Mouse (Mus musculus) cerebellum, adult 2 months (tissue): ENCODE measurements around the gene Ccpg1os. TPM values are rescaled to one million over a fixed set of nuclear protein-coding genes. Genes with fewer than 3 reads are reported as not detected.

Experiments used
- DNase-seq, 2 experiments: peaks; one replicate each; pipeline ENCODE4 v3.0.0; 2021
- H3K27ac ChIP-seq: fragments of 200-500 bp; 2 replicates; pipeline ENCODE4 v1.5.1; 2012; ENCODE audit warnings: low read length, control low read depth, inconsistent platforms; ENCODE audit not compliant: insufficient read depth
- H3K27me3 ChIP-seq: fragments of 200-500 bp; 2 replicates; pipeline ENCODE4 v1.6.1; 2012; ENCODE audit warnings: inconsistent platforms, mild to moderate bottlenecking, low read length, moderate library complexity; ENCODE audit not compliant: control insufficient read depth, insufficient read depth
- H3K4me1 ChIP-seq: fragments of 200-500 bp; 2 replicates; pipeline ENCODE4 v1.6.1; 2011; ENCODE audit warnings: low read length; ENCODE audit not compliant: control insufficient read depth, insufficient read depth
- H3K4me3 ChIP-seq: fragments of 200-500 bp; replicated peaks from 2 replicates; pipeline ENCODE3; 2011; ENCODE audit warnings: mild to moderate bottlenecking, low read depth, low read length, control low read depth; ENCODE audit not compliant: insufficient read depth
- CTCF ChIP-seq: fragments of 200-500 bp; IDR thresholded peaks from 2 replicates; pipeline ENCODE4 v1.5.1; 2011; ENCODE audit warnings: low read depth, mild to moderate bottlenecking, control low read depth, low read length, moderate library complexity, borderline replicate concordance; ENCODE audit not compliant: insufficient read depth
- POLR2A ChIP-seq: fragments of 200-500 bp; IDR thresholded peaks from 2 replicates; pipeline ENCODE4 v1.6.1; 2011; ENCODE audit warnings: low read length, control low read depth, borderline replicate concordance; ENCODE audit not compliant: insufficient read depth
- WGBS: fragments of 180-500 bp; shearing (Covaris S2); methylation state at CpG from one replicate; pipeline ENCODE4 v1.1.7; 2018; 5-methylcytosine and 5-hydroxymethylcytosine counted together
- polyA plus RNA-seq: library from polyadenylated mRNA; depleted of rRNA; stranded (reverse); fragments of >200 nt; gene quantifications from 2 replicates; pipeline ENCODE4 v1.2.3, GENCODE M21; 2012

The Ccpg1os gene
- polyA plus RNA-seq, 1 experiment = 14.6 TPM

DNA sequence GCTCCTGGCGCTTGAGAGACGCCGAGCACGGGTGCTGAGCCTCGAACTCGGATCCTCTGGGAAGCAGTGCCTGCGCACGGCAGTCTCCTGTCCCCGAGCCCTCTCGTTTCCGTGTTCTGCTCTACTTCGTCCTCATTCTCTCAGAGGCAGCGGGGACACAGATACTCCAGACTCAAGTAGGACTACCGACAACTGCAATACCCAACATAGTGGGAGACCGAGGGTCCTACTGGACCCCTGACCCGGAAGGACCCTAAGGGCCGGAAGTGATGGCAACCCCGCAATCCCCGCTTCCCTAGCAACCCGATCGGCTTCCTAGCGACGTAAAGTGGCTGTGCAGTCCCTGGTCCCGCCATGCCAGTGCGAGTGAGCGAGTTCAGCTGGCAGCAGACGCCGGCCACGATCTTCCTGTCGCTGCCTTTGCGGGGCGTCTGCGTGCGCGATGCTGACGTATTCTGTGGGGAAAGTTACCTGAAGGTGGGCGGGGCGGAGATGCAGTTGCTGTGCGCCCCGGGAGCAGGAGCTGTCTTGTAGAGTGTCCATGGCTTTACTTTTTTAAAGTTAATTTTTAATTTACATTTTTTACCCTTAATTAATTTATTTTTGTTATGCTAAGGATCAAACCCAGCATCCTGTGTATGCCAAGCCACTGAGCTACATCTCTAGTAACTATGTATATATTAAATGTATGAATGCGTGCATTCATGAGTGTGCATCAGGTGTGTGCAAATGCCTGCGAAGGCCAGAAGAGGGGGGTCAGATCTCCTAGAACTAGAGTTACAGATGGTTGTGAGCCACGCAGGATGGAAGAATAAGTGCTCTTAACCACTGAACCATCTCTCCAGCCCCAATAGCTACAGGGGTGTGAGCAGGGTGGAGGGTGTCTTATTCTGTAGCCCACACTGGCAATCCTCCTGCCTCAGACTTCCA is 26.4 kb downstream of the Ccpg1os start, which contains the start of the genes Dyx1c1 and Gm44503:
TSS of gene Dyx1c1 (plus strand) at position 265 of the 930 bp plus-strand sequence.
TSS of gene Gm44503 (plus strand) at position 332 of the 930 bp plus-strand sequence.
- no peak within 1 kb of the TSS for H3K27ac ChIP-seq
- 2% methylated on average over 43 of the region's 43 CpGs for WGBS

DNA sequence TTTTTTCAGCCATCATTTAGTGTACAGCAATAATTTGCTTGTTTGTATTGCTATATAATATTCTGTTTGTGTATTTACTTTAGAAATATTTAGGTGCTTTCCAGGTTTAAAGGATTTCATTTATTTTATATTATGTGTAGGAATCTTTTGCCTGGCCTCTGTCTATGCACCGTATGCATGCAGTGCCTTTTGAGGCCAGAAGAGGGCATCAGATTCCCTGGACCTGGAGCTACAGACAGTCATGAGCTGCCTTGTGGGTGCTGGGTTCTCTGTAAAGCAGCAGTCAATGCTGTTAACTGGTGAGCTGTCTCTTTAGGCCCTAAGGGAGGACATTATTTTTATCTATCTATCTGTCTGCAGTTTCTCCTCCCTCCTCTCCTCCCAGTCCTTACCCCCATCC is 29.6 kb downstream of the Ccpg1os start:
- Histone ChIP-seq H3K27me3 (no peaks in the 10 kb centered on the region), H3K27ac (no peak overlapping the region), H3K4me3 (no peak overlapping the region), H3K4me1 (no peaks in the 10 kb centered on the region)
- DNase-seq = peak; percentile 22 to 44
- TF ChIP-seq POLR2A = no peak
- peak; percentile 62 for TF ChIP-seq CTCF
- 13% methylated on average over 1 of the region's 1 CpGs for WGBS

More for the DNA sequence above, 26.4 kb downstream of the Ccpg1os start, which contains the start of the genes Dyx1c1 and Gm44503:
- DNase-seq = peak; percentile 69 to 72
- Histone ChIP-seq H3K4me3 (peak within 1 kb of the TSS; percentile 90), H3K27me3 (no peaks in the 10 kb centered on the region), H3K4me1 (no peaks in the 10 kb centered on the region)
- no peak for TF ChIP-seq CTCF
- TF ChIP-seq POLR2A = peak; percentile 33; the same call in 1 of the 2 replicates

DNA sequence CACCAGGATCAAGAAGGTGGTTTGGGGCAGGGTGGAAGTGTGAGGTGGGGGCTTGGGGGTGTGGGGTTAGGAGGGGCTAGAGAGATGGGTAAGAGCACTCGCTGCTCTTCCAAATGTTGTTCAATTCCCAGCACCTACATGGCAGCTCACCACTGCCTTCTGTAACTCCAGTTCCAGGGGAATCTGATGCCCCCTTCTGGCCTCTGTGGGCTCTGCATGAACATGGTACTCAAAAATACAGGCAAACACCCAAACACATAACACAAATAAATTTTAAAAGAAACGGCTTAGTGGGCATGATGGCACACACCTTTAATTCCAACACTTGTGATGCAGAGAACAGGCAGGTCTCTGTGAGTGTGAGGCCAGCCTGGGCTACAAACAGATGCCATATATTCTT is 30.4 kb downstream of the Ccpg1os start:
- Histone ChIP-seq H3K4me1 (no peaks in the 10 kb centered on the region), H3K27me3 (no peaks in the 10 kb centered on the region), H3K4me3 (no peak overlapping the region), H3K27ac (no peak overlapping the region)
- 50% methylated on average over 2 of the region's 2 CpGs for WGBS
- TF ChIP-seq CTCF (peak; percentile 30; the same call in 1 of the 2 replicates), POLR2A (no peak)
- DNase-seq = no peak

DNA sequence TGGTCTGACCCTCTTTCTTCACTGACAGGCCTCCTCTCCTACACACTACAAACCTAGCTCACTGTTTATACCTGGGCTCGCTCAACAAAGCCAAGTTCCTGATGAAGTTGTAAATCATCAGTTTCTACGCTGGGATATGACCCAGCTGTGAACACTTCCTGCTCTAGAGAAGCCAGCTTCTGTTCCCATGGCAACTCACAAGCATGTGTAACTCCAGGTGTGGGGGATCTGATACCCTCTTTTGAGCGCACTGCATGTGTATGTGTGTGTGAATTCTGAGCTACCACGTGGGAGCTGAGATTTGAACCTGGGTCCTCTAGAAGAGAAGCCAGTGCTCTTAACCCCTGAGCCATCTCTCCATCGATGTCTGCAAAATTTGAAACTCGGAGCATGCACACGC is 35.6 kb downstream of the Ccpg1os start:
- no peaks in the 10 kb centered on the region for H3K4me1 ChIP-seq
- H3K4me3 ChIP-seq = no peak overlapping the region
- H3K27me3 ChIP-seq = no peaks in the 10 kb centered on the region
- no peak for DNase-seq
- H3K27ac ChIP-seq = no peak overlapping the region
- WGBS = 82% methylated on average over 7 of the region's 7 CpGs
- TF ChIP-seq POLR2A = no peak
- TF ChIP-seq CTCF = no peak

DNA sequence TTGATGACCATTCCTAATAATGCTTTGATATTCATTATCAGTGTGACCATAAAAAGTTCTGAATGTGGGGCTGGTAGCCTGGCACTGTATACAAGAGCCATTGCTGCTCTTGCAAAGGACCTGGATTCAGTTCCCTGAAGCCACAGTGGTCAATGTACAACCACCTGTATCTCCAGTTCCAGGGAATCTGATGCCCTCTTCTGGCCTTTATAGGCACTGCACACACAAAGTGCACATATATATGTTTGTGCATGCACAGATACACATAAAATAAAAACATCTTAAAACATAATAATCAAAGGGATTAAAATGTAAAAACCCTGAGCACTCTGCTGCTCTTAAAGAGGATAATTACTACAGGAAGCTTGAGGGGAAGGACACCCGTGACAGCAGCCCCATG is 38.2 kb downstream of the Ccpg1os start:
- Histone ChIP-seq H3K27me3 (no peaks in the 10 kb centered on the region), H3K27ac (no peak overlapping the region), H3K4me3 (no peak overlapping the region), H3K4me1 (no peaks in the 10 kb centered on the region)
- WGBS = 100% methylated on average over 1 of the region's 1 CpGs
- no peak for DNase-seq
- TF ChIP-seq POLR2A (no peak), CTCF (no peak)

- DNase-seq = no peak
- H3K4me1 ChIP-seq = no peaks in the 10 kb centered on the region
- TF ChIP-seq POLR2A = no peak
- no peak for TF ChIP-seq CTCF
- H3K27ac ChIP-seq = no peak overlapping the region
- no peak overlapping the region for H3K4me3 ChIP-seq
- H3K27me3 ChIP-seq = no peaks in the 10 kb centered on the region
- WGBS = 93% methylated on average over 13 of the region's 13 CpGs
Measured at GRCm38 (mm10) chr9:72944286-72944685, 40.9 kb downstream of the Ccpg1os start.

DNA sequence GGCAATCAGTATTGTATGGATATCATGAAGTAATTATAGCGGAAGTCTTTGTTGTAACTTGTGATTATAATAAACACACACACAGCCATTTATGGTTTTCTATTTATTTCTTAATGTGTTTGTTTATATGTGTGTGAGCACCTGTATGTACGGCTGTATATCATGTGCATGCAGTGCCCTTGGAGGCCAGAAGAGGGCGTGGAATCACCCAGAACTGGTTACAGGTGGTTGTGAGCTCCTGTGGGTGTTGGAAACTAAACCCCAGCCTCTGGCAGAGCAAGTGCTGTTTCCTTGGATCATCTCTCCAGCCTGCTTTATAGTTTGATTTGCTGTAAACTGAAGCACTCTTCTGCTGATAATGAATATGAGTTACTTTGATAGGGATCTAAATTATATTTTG is 41.8 kb downstream of the Ccpg1os start:
- no peak for DNase-seq
- TF ChIP-seq CTCF = 0 out of 2 replicates have a peak, but pooled peaks have one; percentile 4
- no peak for TF ChIP-seq POLR2A
- 65% methylated on average over 3 of the region's 3 CpGs for WGBS

DNA sequence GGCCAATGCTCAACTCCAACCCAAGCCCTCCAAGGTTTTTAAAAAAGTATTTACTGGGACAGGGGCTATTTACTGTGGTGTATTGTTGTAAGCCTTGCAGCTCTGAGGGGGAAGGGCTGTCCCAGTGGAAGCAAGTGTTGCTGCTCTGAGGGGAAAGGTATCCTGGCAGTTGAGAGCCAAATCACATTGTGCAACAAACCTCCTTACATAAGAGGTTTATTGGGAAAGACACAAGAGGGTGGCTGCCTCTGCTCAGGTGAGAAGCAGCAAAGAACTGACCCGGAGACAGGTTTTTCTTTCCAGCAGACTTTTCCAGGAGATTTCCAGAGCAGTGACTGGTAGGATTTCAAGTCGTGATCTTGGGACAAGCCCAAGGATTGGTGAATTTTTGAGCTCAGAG is 48.9 kb downstream of the Ccpg1os start:
- H3K27ac ChIP-seq = no peak overlapping the region

More for the DNA sequence above, 41.8 kb downstream of the Ccpg1os start:
- no peak overlapping the region for H3K27ac ChIP-seq
- no peaks in the 10 kb centered on the region for H3K27me3 ChIP-seq
- H3K4me1 ChIP-seq = no peaks in the 10 kb centered on the region
- no peak overlapping the region for H3K4me3 ChIP-seq

More for the DNA sequence above, 48.9 kb downstream of the Ccpg1os start:
- H3K27me3 ChIP-seq = no peaks in the 10 kb centered on the region
- no peak for DNase-seq
- 73% methylated on average over 2 of the region's 2 CpGs for WGBS
- H3K4me3 ChIP-seq = no peak overlapping the region
- TF ChIP-seq POLR2A = no peak
- no peaks in the 10 kb centered on the region for H3K4me1 ChIP-seq
